Mouse (Mus musculus): ENCODE results near the gene Prox1.

DNA sequence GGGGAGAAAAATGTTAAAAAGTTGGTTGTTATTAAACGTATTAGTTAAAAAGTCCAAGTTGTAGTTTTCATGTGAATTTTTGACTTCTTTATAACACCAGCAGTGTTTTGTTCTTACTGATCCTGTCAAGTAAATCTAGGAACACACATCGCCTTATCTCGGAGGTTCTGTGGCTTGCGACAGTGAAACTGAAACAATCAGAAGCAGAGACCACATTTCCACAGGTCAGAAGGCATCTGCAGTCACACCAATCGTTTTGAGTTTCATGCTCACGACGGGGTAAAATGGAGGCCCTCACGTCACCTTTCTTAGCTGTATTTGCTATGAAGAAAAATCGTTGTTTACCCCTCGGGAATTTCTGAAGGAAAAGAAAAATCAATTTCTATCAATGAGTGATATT, 14.8 kb upstream of the Prox1 start:
- TF ChIP-seq CTCF (IDR thresholded peaks at IDR 0.05; ENCODE audit: low read depth) (no peak), EP300 (IDR thresholded peaks at IDR 0.05; ENCODE audit: low read depth) (no peak)

Measured in liver, embryonic 14.5 days (tissue).